Mouse (Mus musculus) CD4-positive, CD25-positive, alpha-beta regulatory T cell, adult 2 months (primary cell): Measurements from ENCODE around the gene Ranbp3.
A peak's percentile ranks its signal among the peaks of the same experiment; 100 is the strongest.

Experiments
- DNase-seq: peaks from one replicate; pipeline ENCODE4 v3.0.0-alpha.2; 2012; ENCODE audit warnings: low read depth, low spot score

Ranbp3 gene

GRCm38 (mm10) chr17:56727029-56727649 lies 54.0 kb downstream of the Ranbp3 start:
- no peak for DNase-seq

- no peak for DNase-seq
These were observed 54.6 kb downstream of the Ranbp3 start for GRCm38 (mm10) chr17:56727659-56728058.

- DNase-seq, result no peak
These were observed 55.0 kb downstream of the Ranbp3 start for GRCm38 (mm10) chr17:56728117-56728516.

- DNase-seq, result no peak
These were observed 56.1 kb downstream of the Ranbp3 start for GRCm38 (mm10) chr17:56729151-56729550.

- DNase-seq, result no peak
These were observed 56.6 kb downstream of the Ranbp3 start for GRCm38 (mm10) chr17:56729656-56730055.

- DNase-seq, result peak; percentile 56
These were observed 63.4 kb downstream of the Ranbp3 start for GRCm38 (mm10) chr17:56736534-56736933.

GRCm38 (mm10) chr17:56738221-56738620 lies 65.1 kb downstream of the Ranbp3 start:
- DNase-seq, result no peak

GRCm38 (mm10) chr17:56740118-56740787 lies 67.2 kb downstream of the Ranbp3 start:
- DNase-seq, result no peak

GRCm38 (mm10) chr17:56740788-56741160 lies 67.7 kb downstream of the Ranbp3 start:
- no peak for DNase-seq

GRCm38 (mm10) chr17:56744173-56744572 lies 71.1 kb downstream of the Ranbp3 start:
- no peak for DNase-seq

GRCm38 (mm10) chr17:56751404-56752072 lies 78.4 kb downstream of the Ranbp3 start:
- peak; percentile 64 for DNase-seq

- no peak for DNase-seq
These were observed 80.4 kb downstream of the Ranbp3 start for GRCm38 (mm10) chr17:56753452-56753851.

GRCm38 (mm10) chr17:56754271-56755185 lies 81.4 kb downstream of the Ranbp3 start:
- no peak for DNase-seq

GRCm38 (mm10) chr17:56756703-56757399 lies 83.8 kb downstream of the Ranbp3 start:
- DNase-seq, result peak; percentile 43

- peak; percentile 60 for DNase-seq
These were observed 84.5 kb downstream of the Ranbp3 start, which contains the start of gene Nrtn for GRCm38 (mm10) chr17:56757416-56758123. Gene Nrtn (minus strand): TSS chr17:56757530.

GRCm38 (mm10) chr17:56758132-56758531 lies 85.0 kb downstream of the Ranbp3 start:
- peak; percentile 83 for DNase-seq

GRCm38 (mm10) chr17:56759261-56759660 lies 86.2 kb downstream of the Ranbp3 start:
- DNase-seq, result no peak

GRCm38 (mm10) chr17:56761077-56761476 lies 88.0 kb downstream of the Ranbp3 start:
- no peak for DNase-seq
